Mouse (Mus musculus) kidney, postnatal 0 days (tissue): Measurements from ENCODE around the gene Cox6b1. TPM values are rescaled to one million over a fixed set of nuclear protein-coding genes. Genes with fewer than 3 reads are reported as not detected.

ENCODE experiments used
- ATAC-seq: fragments of 200-750 bp; cut with Nextera tagmentation; replicated peaks from 2 replicates; pipeline ENCODE4 v1.8.0; 2017; ENCODE audit warnings: low read depth, moderate number of reproducible peaks, moderate TSS enrichment, moderate library complexity; ENCODE audit not compliant: low FRiP score
- DNase-seq: peaks from one replicate; pipeline ENCODE4 v3.0.0-alpha.2; 2016; ENCODE audit warnings: low spot score
- H3K27ac ChIP-seq: fragments of 300-500 bp; sonication (generic); 2 replicates; pipeline ENCODE4 v1.5.1; 2014; ENCODE audit warnings: mild to moderate bottlenecking
- H3K27me3 ChIP-seq: fragments of 300-500 bp; sonication (generic); 2 replicates; pipeline ENCODE4 v1.6.1; 2014; ENCODE audit warnings: low read length, mixed read lengths; ENCODE audit not compliant: insufficient read depth
- H3K36me3 ChIP-seq: fragments of 300-500 bp; sonication (generic); 2 replicates; pipeline ENCODE4 v1.6.1; 2014; ENCODE audit warnings: low read length, mixed read lengths; ENCODE audit not compliant: insufficient read depth
- H3K4me1 ChIP-seq: fragments of 300-500 bp; sonication (generic); replicated peaks from 2 replicates; pipeline ENCODE4 v1.6.1; 2014; ENCODE audit warnings: antibody characterized with exemption, low read length, mixed read lengths; ENCODE audit not compliant: insufficient read depth
- H3K4me2 ChIP-seq: fragments of 300-500 bp; sonication (generic); 2 replicates; pipeline ENCODE4 v1.6.1; 2014; ENCODE audit warnings: mild to moderate bottlenecking, low read length, moderate library complexity, mixed read lengths
- H3K4me3 ChIP-seq: fragments of 300-500 bp; sonication (generic); replicated peaks from 2 replicates; pipeline ENCODE4 v1.5.1; 2014; ENCODE audit warnings: low read depth, low read length
- H3K9ac ChIP-seq: fragments of 300-500 bp; sonication (generic); 2 replicates; pipeline ENCODE4 v1.6.1; 2014; ENCODE audit warnings: low read depth, low read length
- H3K9me3 ChIP-seq: fragments of 300-500 bp; sonication (generic); replicated peaks from 2 replicates; pipeline ENCODE4 v1.6.1; 2016; ENCODE audit warnings: low read length, inconsistent platforms, mixed read lengths
- CTCF ChIP-seq: IDR thresholded peaks from 2 replicates; pipeline ENCODE4 v1.5.1; 2016; ENCODE audit warnings: antibody characterized with exemption, low read depth, mild to moderate bottlenecking, moderate library complexity
- WGBS: fragments of 180-500 bp; shearing (Covaris S2); extraction: QIAGEN DNeasy Blood & Tissue Kit; methylation state at CpG from one replicate; pipeline ENCODE4 v1.1.7; 2014; 5-methylcytosine and 5-hydroxymethylcytosine counted together
- polyA plus RNA-seq: library from polyadenylated mRNA; unstranded; fragments of >200 nt; fragmentation: Nextera tagmentation; extraction: Ambion mirVana; gene quantifications from 2 replicates; pipeline ENCODE4 v1.2.1, GENCODE M21; 2015

Cox6b1 gene
- polyA plus RNA-seq, 1 experiment from 2014 or later = 1,723 TPM

GRCm38 (mm10) chr7:30629013-30629412 lies 3.1 kb upstream of the Cox6b1 start:
- ATAC-seq (no peak), DNase-seq (no peak)
- H3K9ac ChIP-seq = no peak overlapping the region
- H3K27ac ChIP-seq = no peak overlapping the region
- H3K4me3 ChIP-seq = no peak overlapping the region
- H3K4me1 ChIP-seq = no peaks in the 10 kb centered on the region; the same call in 1 of the 2 replicates
- no peaks in the 10 kb centered on the region; the same call in 1 of the 2 replicates for H3K36me3 ChIP-seq
- no peak for TF ChIP-seq CTCF
- no peaks in the 10 kb centered on the region for H3K9me3 ChIP-seq
- H3K27me3 ChIP-seq = peaks cover 17% of the 10 kb centered on the region
- H3K4me2 ChIP-seq = no peak overlapping the region

- TF ChIP-seq CTCF = no peak
- no peak overlapping the region for H3K4me2 ChIP-seq
- no peak for ATAC-seq
Measured at GRCm38 (mm10) chr7:30626647-30627046, 696 bp upstream of the Cox6b1 start.

GRCm38 (mm10) chr7:30619202-30619601 lies 6.7 kb downstream of the Cox6b1 start:
- H3K27ac ChIP-seq = no peak overlapping the region
- TF ChIP-seq CTCF = peak; percentile 61
- no peak overlapping the region for H3K4me2 ChIP-seq
- H3K4me3 ChIP-seq = no peak overlapping the region
- H3K36me3 ChIP-seq = peaks cover 42% of the 10 kb centered on the region
- H3K4me1 ChIP-seq = no peaks in the 10 kb centered on the region
- H3K27me3 ChIP-seq = no peaks in the 10 kb centered on the region
- DNase-seq = no peak
- 93% methylated on average over 3 of the region's 3 CpGs for WGBS
- H3K9ac ChIP-seq = no peak overlapping the region
- H3K9me3 ChIP-seq = no peaks in the 10 kb centered on the region
- no peak for ATAC-seq

More at GRCm38 (mm10) chr7:30626647-30627046, 696 bp upstream of the Cox6b1 start:
- no peaks in the 10 kb centered on the region for H3K27me3 ChIP-seq
- 84% methylated on average over 5 of the region's 5 CpGs for WGBS
- H3K4me3 ChIP-seq = no peak overlapping the region
- no peak overlapping the region for H3K27ac ChIP-seq
- no peak overlapping the region for H3K9ac ChIP-seq
- no peak for DNase-seq
- H3K9me3 ChIP-seq = no peaks in the 10 kb centered on the region
- H3K36me3 ChIP-seq = peaks cover 14% of the 10 kb centered on the region
- H3K4me1 ChIP-seq = no peaks in the 10 kb centered on the region; the same call in 1 of the 2 replicates

- WGBS = 96% methylated on average over 9 of the region's 9 CpGs
- no peak for DNase-seq
- Histone ChIP-seq H3K27ac (no peak overlapping the region), H3K36me3 (peaks cover 42% of the 10 kb centered on the region), H3K9me3 (no peaks in the 10 kb centered on the region), H3K4me3 (no peak overlapping the region), H3K4me1 (no peaks in the 10 kb centered on the region), H3K4me2 (no peak overlapping the region), H3K9ac (no peak overlapping the region), H3K27me3 (no peaks in the 10 kb centered on the region)
- TF ChIP-seq CTCF = no peak
- no peak for ATAC-seq
Measured at GRCm38 (mm10) chr7:30618658-30619057, 7.3 kb downstream of the Cox6b1 start.

- ATAC-seq (no peak), DNase-seq (no peak)
- 62% methylated on average over 5 of the region's 5 CpGs for WGBS
Measured at GRCm38 (mm10) chr7:30615049-30615760, 10.7 kb downstream of the Cox6b1 start.

GRCm38 (mm10) chr7:30614454-30614853 lies 11.5 kb downstream of the Cox6b1 start:
- DNase-seq (peak; percentile 41), ATAC-seq (no peak)
- no peak overlapping the region for H3K4me2 ChIP-seq
- TF ChIP-seq CTCF = peak; percentile 53
- no peaks in the 10 kb centered on the region for H3K4me1 ChIP-seq
- 68% methylated on average over 2 of the region's 2 CpGs for WGBS
- peaks cover 23% of the 10 kb centered on the region for H3K36me3 ChIP-seq
- no peak overlapping the region for H3K27ac ChIP-seq
- no peaks in the 10 kb centered on the region for H3K9me3 ChIP-seq
- H3K9ac ChIP-seq = no peak overlapping the region
- H3K27me3 ChIP-seq = no peaks in the 10 kb centered on the region
- no peak overlapping the region for H3K4me3 ChIP-seq

More at GRCm38 (mm10) chr7:30615049-30615760, 10.7 kb downstream of the Cox6b1 start:
- no peak overlapping the region for H3K27ac ChIP-seq
- no peak overlapping the region for H3K4me2 ChIP-seq
- no peaks in the 10 kb centered on the region for H3K9me3 ChIP-seq
- H3K36me3 ChIP-seq = peaks cover 25% of the 10 kb centered on the region
- no peaks in the 10 kb centered on the region for H3K4me1 ChIP-seq
- H3K9ac ChIP-seq = no peak overlapping the region
- no peak for TF ChIP-seq CTCF
- no peak overlapping the region for H3K4me3 ChIP-seq
- no peaks in the 10 kb centered on the region for H3K27me3 ChIP-seq
